8 mouse cellular contexts compared by ENCODE assay signal in genomic region chr19:21143970-21144595, GRCm38 (mm10).
DNase-seq lines count a peak whose midpoint lies in the region; ATAC-seq and TF ChIP-seq lines count a peak whose summit lies in the region.

No protein-coding gene starts in this region.

- 35% methylated on average over 7 of the region's 7 CpGs for WGBS in lung, embryonic 15.5 days
- 26% methylated on average over 7 of the region's 7 CpGs for WGBS in liver, postnatal 0 days (ENCODE audit: insufficient replicate concordance)

- TF ChIP-seq CTCF in gastrocnemius, adult 2 months (IDR thresholded peaks at IDR 0.05) = no peak
- TF ChIP-seq CTCF in liver, postnatal 0 days (IDR thresholded peaks at IDR 0.05; ENCODE audit: low read depth) = no peak

- ATAC-seq in lung, embryonic 15.5 days (ENCODE audit: borderline replicate concordance, extremely low read depth, low FRiP score, low TSS enrichment) = no peak
- ATAC-seq in common myeloid progenitor, adult 5-6 weeks (replicated peaks; ENCODE audit: low read depth, poor library complexity, severe bottlenecking) = peak; percentile 34; the same call in 1 of the 2 replicates
- ATAC-seq in liver, postnatal 0 days = no peak

- H3K27ac ChIP-seq in gastrocnemius, adult 2 months = peak overlapping the region; percentile 88
- H3K27ac ChIP-seq in lung, embryonic 15.5 days = no peak overlapping the region
- no peak overlapping the region for H3K27ac ChIP-seq in liver, postnatal 0 days (ENCODE audit: low read depth)

- H3K9me3 ChIP-seq in lung, embryonic 15.5 days = no peaks in the 10 kb centered on the region
- no peaks in the 10 kb centered on the region for H3K9me3 ChIP-seq in liver, postnatal 0 days (ENCODE audit: low read length)

- H3K4me3 ChIP-seq in gastrocnemius, adult 2 months = peak overlapping the region; percentile 52
- H3K4me3 ChIP-seq in lung, embryonic 15.5 days = no peak overlapping the region
- no peak overlapping the region for H3K4me3 ChIP-seq in liver, postnatal 0 days (ENCODE audit: low read depth, low read length)

- H3K36me3 ChIP-seq in lung, embryonic 15.5 days = no peaks in the 10 kb centered on the region
- H3K36me3 ChIP-seq in liver, postnatal 0 days (replicated peaks; ENCODE audit: insufficient read depth, low read length) = no peaks in the 10 kb centered on the region

- DNase-seq in gastrocnemius, adult 2 months = no peak
- DNase-seq in gastrocnemius, adult 8-10 months (ENCODE audit: low spot score in 2 of 2) = no peak
- no peak for DNase-seq in lung, postnatal 10 days
- no peak for DNase-seq in liver, postnatal 0 days
- no peak for DNase-seq in layer of hippocampus, adult 11-12 months (ENCODE audit: low spot score)
- DNase-seq in urinary bladder, postnatal 10 days (ENCODE audit: low spot score) = no peak

- no peak overlapping the region for H3K9ac ChIP-seq in lung, embryonic 15.5 days
- no peak overlapping the region for H3K9ac ChIP-seq in liver, postnatal 0 days (replicated peaks)

- H3K27me3 ChIP-seq in lung, embryonic 15.5 days = no peaks in the 10 kb centered on the region
- H3K27me3 ChIP-seq in liver, postnatal 0 days (ENCODE audit: insufficient read depth, low read length) = no peaks in the 10 kb centered on the region

- peak overlapping the region; percentile 14; the same call in 1 of the 2 replicates for H3K4me2 ChIP-seq in lung, embryonic 15.5 days
- peak overlapping the region; percentile 46 for H3K4me2 ChIP-seq in liver, postnatal 0 days (ENCODE audit: low read depth, low read length)

- TF ChIP-seq EP300 in liver, postnatal 0 days (IDR thresholded peaks at IDR 0.05; ENCODE audit: low read depth) = no peak

- intact Hi-C loops in gastrocnemius, adult 2 months (cut with DNase I) = loop anchor here (1.0 to 5.0 kb wide), 2 partner anchors 107 to 128 kb away; partner anchors contain the start of gene Zfand5

- peaks cover 13% of the 10 kb centered on the region for H3K4me1 ChIP-seq in lung, embryonic 15.5 days
- peaks cover 4% of the 10 kb centered on the region; the same call in 1 of the 2 replicates for H3K4me1 ChIP-seq in liver, postnatal 0 days (ENCODE audit: insufficient read depth)
